Mouse (Mus musculus) MEL (cell line): Measurements from ENCODE around the gene Sema6c. TPM values are rescaled to one million over a fixed set of nuclear protein-coding genes. Genes with fewer than 3 reads are reported as not detected.

ENCODE experiments used
- DNase-seq: peaks from one replicate; pipeline ENCODE4 v3.0.0; 2011; ENCODE audit warnings: low read depth, low spot score
- H3K27ac ChIP-seq: 2 replicates; pipeline ENCODE4 v1.5.1; 2012; ENCODE audit warnings: low read depth, mild to moderate bottlenecking, control low read depth, low read length, moderate library complexity; ENCODE audit not compliant: control insufficient read depth
- H3K27me3 ChIP-seq, 2 experiments: fragments of 150-350 bp in 1 of 2; sonication (generic) in 1 of 2; 2 replicates each; pipeline ENCODE4 v1.6.1; 2012; ENCODE audit warnings: low read length in 2 of 2, mild to moderate bottlenecking in 2 of 2, improper control_type of control experiment in 1 of 2, moderate library complexity in 1 of 2; ENCODE audit not compliant: insufficient read depth in 2 of 2, control insufficient read depth in 1 of 2
- H3K36me3 ChIP-seq, 2 experiments: 2 replicates each; pipeline ENCODE4 v1.6.1; 2012 to 2014; ENCODE audit warnings: low read length in 2 of 2, improper control_type of control experiment in 1 of 2, inconsistent platforms in 1 of 2, mild to moderate bottlenecking in 1 of 2; ENCODE audit not compliant: insufficient read depth in 2 of 2, control insufficient read depth in 1 of 2
- H3K4me1 ChIP-seq, 2 experiments: fragments of 150-350 bp in 1 of 2; sonication (generic) in 1 of 2; 2 replicates each; pipeline ENCODE4 v1.6.1; 2012; ENCODE audit warnings: low read length in 2 of 2, improper control_type of control experiment in 1 of 2, mild to moderate bottlenecking in 1 of 2; ENCODE audit not compliant: insufficient read depth in 2 of 2, control insufficient read depth in 1 of 2
- H3K4me3 ChIP-seq, 2 experiments: fragments of 150-350 bp in 1 of 2; sonication (generic) in 1 of 2; 2 replicates each; pipeline ENCODE4 v1.5.1; 2012; ENCODE audit warnings: low read depth in 2 of 2, low read length in 2 of 2, mild to moderate bottlenecking in 2 of 2, moderate library complexity in 2 of 2, control low read depth in 1 of 2, improper control_type of control experiment in 1 of 2; ENCODE audit not compliant: control insufficient read depth in 1 of 2, insufficient read depth in 1 of 2
- H3K79me2 ChIP-seq: 2 replicates; pipeline ENCODE4 v1.6.1; 2012; ENCODE audit warnings: mild to moderate bottlenecking, low read length, moderate library complexity; ENCODE audit not compliant: control insufficient read depth, poor library complexity, insufficient read depth
- H3K9ac ChIP-seq: 2 replicates; pipeline ENCODE4 v1.6.1; 2012; ENCODE audit warnings: low read depth, mild to moderate bottlenecking, control low read depth, low read length, moderate library complexity; ENCODE audit not compliant: control insufficient read depth, poor library complexity, severe bottlenecking
- H3K9me3 ChIP-seq: fragments of 150-350 bp; sonication (generic); replicated peaks from 2 replicates; pipeline ENCODE4 v1.6.1; 2012; ENCODE audit warnings: mild to moderate bottlenecking, low read length, improper control_type of control experiment, moderate library complexity; ENCODE audit not compliant: insufficient read depth
- BHLHE40 ChIP-seq: IDR thresholded peaks from 2 replicates; pipeline ENCODE4 v1.6.1; 2012; ENCODE audit warnings: low read depth, mild to moderate bottlenecking, inconsistent platforms, low read length, improper control_type of control experiment, borderline replicate concordance
- CHD2 ChIP-seq: IDR thresholded peaks from 2 replicates; pipeline ENCODE4 v1.6.1; 2011; ENCODE audit warnings: low read length, improper control_type of control experiment
- CTCF ChIP-seq, 3 experiments: IDR thresholded peaks in 2 of 3; conservative IDR thresholded peaks in 1 of 3; 2 replicates each; pipeline ENCODE4 v1.5.1; 2011 to 2012; ENCODE audit warnings: low read length in 3 of 3, low read depth in 2 of 3, mild to moderate bottlenecking in 2 of 3, improper control_type of control experiment in 1 of 3, inconsistent platforms in 1 of 3, mixed read lengths in 1 of 3, moderate library complexity in 1 of 3; ENCODE audit not compliant: control insufficient read depth in 1 of 3, insufficient read depth in 1 of 3, poor library complexity in 1 of 3, severe bottlenecking in 1 of 3
- E2F4 ChIP-seq: IDR thresholded peaks from 2 replicates; pipeline ENCODE4 v1.6.1; 2011; ENCODE audit warnings: low read depth, low read length, improper control_type of control experiment, borderline replicate concordance
- ELF1 ChIP-seq: IDR thresholded peaks from 2 replicates; pipeline ENCODE4 v1.6.1; 2014; ENCODE audit warnings: low read depth, mild to moderate bottlenecking, inconsistent platforms, low read length, improper control_type of control experiment, moderate library complexity
- EP300 ChIP-seq, 2 experiments: IDR thresholded peaks; 2 replicates each; pipeline ENCODE4 v1.6.1; 2011; ENCODE audit warnings: improper control_type of control experiment in 2 of 2, low read length in 2 of 2, low read depth in 1 of 2, mild to moderate bottlenecking in 1 of 2
- ETS1 ChIP-seq: IDR thresholded peaks from 2 replicates; pipeline ENCODE4 v1.6.1; 2012; ENCODE audit warnings: low read depth, mild to moderate bottlenecking, inconsistent platforms, low read length, improper control_type of control experiment, moderate library complexity
- GATA1 ChIP-seq: IDR thresholded peaks from 2 replicates; pipeline ENCODE4 v1.6.1; 2011; ENCODE audit warnings: low read depth, low read length, improper control_type of control experiment
- HCFC1 ChIP-seq: IDR thresholded peaks from 2 replicates; pipeline ENCODE4 v1.6.1; 2012; ENCODE audit warnings: low read depth, mild to moderate bottlenecking, inconsistent platforms, low read length, improper control_type of control experiment, moderate library complexity
- JUND ChIP-seq: IDR thresholded peaks from 2 replicates; pipeline ENCODE4 v1.6.1; 2011; ENCODE audit warnings: low read depth, mild to moderate bottlenecking, improper control_type of control experiment, low read length
- MAX ChIP-seq: IDR thresholded peaks from 2 replicates; pipeline ENCODE4 v1.6.1; 2011; ENCODE audit warnings: low read length, improper control_type of control experiment
- MAZ ChIP-seq: IDR thresholded peaks from 2 replicates; pipeline ENCODE4 v1.6.1; 2012; ENCODE audit warnings: low read depth, mild to moderate bottlenecking, inconsistent platforms, low read length, improper control_type of control experiment
- MXI1 ChIP-seq: IDR thresholded peaks from 2 replicates; pipeline ENCODE4 v1.6.1; 2011; ENCODE audit warnings: mild to moderate bottlenecking, low read depth, low read length, improper control_type of control experiment
- MYB ChIP-seq: IDR thresholded peaks from 2 replicates; pipeline ENCODE4 v1.6.1; 2011; ENCODE audit warnings: mild to moderate bottlenecking, low read depth, low read length, improper control_type of control experiment
- NELFE ChIP-seq: IDR thresholded peaks from 2 replicates; pipeline ENCODE4 v1.6.1; 2011; ENCODE audit warnings: low read depth, low read length, improper control_type of control experiment
- NRF1 ChIP-seq: IDR thresholded peaks from 2 replicates; pipeline ENCODE4 v1.6.1; 2014; ENCODE audit warnings: low read depth, mild to moderate bottlenecking, inconsistent platforms, low read length, improper control_type of control experiment, moderate library complexity; ENCODE audit not compliant: poor library complexity, insufficient read depth, severe bottlenecking
- POLR2A ChIP-seq, 2 experiments: IDR thresholded peaks; 2 replicates each; pipeline ENCODE4 v1.6.1; 2011 to 2012; ENCODE audit warnings: low read length in 2 of 2, mild to moderate bottlenecking in 2 of 2, control low read depth in 1 of 2, improper control_type of control experiment in 1 of 2, low read depth in 1 of 2, moderate library complexity in 1 of 2; ENCODE audit not compliant: control insufficient read depth in 1 of 2, insufficient read depth in 1 of 2, poor library complexity in 1 of 2
- SIN3A ChIP-seq: IDR thresholded peaks from 2 replicates; pipeline ENCODE4 v1.6.1; 2012; ENCODE audit warnings: low read length, improper control_type of control experiment, inconsistent platforms
- SMC3 ChIP-seq: IDR thresholded peaks from 2 replicates; pipeline ENCODE4 v1.6.1; 2011; ENCODE audit warnings: low read depth, low read length, improper control_type of control experiment
- TBP ChIP-seq: IDR thresholded peaks from 2 replicates; pipeline ENCODE4 v1.8.0; 2011; ENCODE audit warnings: low read depth, low read length, improper control_type of control experiment
- TCF12 ChIP-seq: IDR thresholded peaks from 2 replicates; pipeline ENCODE4 v1.6.1; 2014; ENCODE audit warnings: low read depth, mild to moderate bottlenecking, inconsistent platforms, low read length, improper control_type of control experiment, moderate library complexity
- UBTF ChIP-seq: IDR thresholded peaks from 2 replicates; pipeline ENCODE4 v1.6.1; 2012; ENCODE audit warnings: low read depth, mild to moderate bottlenecking, inconsistent platforms, low read length, improper control_type of control experiment, moderate library complexity, borderline replicate concordance; ENCODE audit not compliant: insufficient read depth
- USF1 ChIP-seq: IDR thresholded peaks from 2 replicates; pipeline ENCODE4 v1.6.1; 2014; ENCODE audit warnings: low read depth, mild to moderate bottlenecking, inconsistent platforms, low read length, improper control_type of control experiment, moderate library complexity
- USF2 ChIP-seq, 2 experiments: IDR thresholded peaks; 2 replicates each; pipeline ENCODE4 v1.6.1; 2011 to 2012; ENCODE audit warnings: improper control_type of control experiment in 2 of 2, low read length in 2 of 2, borderline replicate concordance in 1 of 2, inconsistent platforms in 1 of 2, low read depth in 1 of 2, mild to moderate bottlenecking in 1 of 2; ENCODE audit not compliant: insufficient read depth in 1 of 2
- ZKSCAN1 ChIP-seq: IDR thresholded peaks from 2 replicates; pipeline ENCODE4 v1.6.1; 2012; ENCODE audit warnings: low read depth, mild to moderate bottlenecking, inconsistent platforms, low read length, improper control_type of control experiment, moderate library complexity
- ZMIZ1 ChIP-seq: IDR thresholded peaks from 2 replicates; pipeline ENCODE4 v1.6.1; 2012; ENCODE audit warnings: low read depth, mild to moderate bottlenecking, inconsistent platforms, low read length, improper control_type of control experiment, moderate library complexity
- ZNF384 ChIP-seq: IDR thresholded peaks from 2 replicates; pipeline ENCODE4 v1.6.1; 2012; ENCODE audit warnings: low read depth, mild to moderate bottlenecking, inconsistent platforms, low read length, improper control_type of control experiment
- polyA plus RNA-seq, 2 experiments: library from polyadenylated mRNA; stranded (reverse) in 1 of 2; unstranded in 1 of 2; fragments of >175 nt in 1 of 2; fragments of >200 nt in 1 of 2; gene quantifications; 2 replicates each; pipeline versions ENCODE4 v1.2.1 to v1.2.4; 2012; ENCODE audit warnings: low replicate concordance in 2 of 2, low read depth in 1 of 2; ENCODE audit not compliant: insufficient read length in 2 of 2, insufficient read depth in 1 of 2, missing spikeins in 1 of 2
- total RNA-seq: library from RNA; depleted of rRNA; stranded (reverse); fragments of 300-350 nt; gene quantifications from 2 replicates; pipeline ENCODE4 v1.2.3, GENCODE M21; 2012; rRNA removed

Gene Sema6c
- total RNA-seq (0.35 and 0.69 TPM in 2 replicates), polyA plus RNA-seq (1 to 10 TPM in 1 of 2 experiments, not detected in 1; 3.2 TPM)

DNA sequence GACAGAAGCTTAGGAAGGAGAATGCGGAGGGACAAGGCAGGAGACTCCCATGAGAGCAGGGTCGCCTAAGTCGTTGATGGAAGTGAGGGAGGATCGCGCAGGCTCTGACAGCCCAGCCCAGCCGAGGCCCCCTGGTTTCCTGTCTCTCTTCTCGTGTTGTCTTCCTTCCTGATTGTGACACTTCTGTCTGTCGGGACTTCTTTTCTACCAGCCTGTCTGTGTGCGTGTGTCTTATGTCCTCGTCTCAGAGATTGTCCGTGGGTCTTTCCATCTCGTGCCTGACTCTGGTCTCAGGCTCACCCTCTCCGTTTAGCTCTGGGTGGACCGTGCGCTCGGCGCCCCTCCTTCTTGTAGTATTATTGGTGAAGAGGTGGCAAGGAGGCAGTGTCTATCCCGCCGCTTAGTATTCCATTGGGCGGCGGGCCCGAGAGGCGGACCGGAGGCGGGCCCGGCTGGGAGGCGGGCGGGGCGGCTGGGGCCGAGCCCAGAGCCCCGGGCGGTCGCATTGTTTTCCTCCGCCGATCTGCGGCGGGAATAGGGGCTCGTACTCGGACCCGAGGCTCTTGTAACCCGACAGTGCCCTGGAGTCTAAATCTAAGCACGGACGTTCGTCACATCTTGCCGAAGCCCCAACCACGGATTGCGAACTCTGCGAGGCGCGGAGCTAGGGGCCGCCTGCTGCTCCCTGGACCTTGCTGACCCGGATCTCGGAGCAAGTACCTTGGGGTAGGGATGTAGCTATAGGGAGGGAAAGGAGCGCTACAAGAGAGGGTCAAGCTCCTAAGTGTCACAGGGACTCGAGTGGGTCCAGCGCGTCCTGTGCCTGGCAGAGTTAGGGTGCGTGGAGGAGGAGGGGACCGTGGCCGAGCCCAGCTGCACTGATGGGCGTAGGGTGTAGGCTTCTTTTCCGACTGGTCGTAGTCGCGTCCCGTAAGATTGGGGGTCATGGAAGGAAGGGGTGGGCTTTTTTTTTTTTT, at the start of gene Sema6c:
TSS of gene Sema6c (plus strand) at position 471 of the 977 bp plus-strand sequence.
- no peak within 1 kb of the TSS for H3K27ac ChIP-seq
- peak; percentile 99 for DNase-seq
- no peak for TF ChIP-seq JUND
- TF ChIP-seq MAZ = peak; percentile 68
- 0 out of 2 replicates have a peak, but pooled peaks have one; percentile 1 for TF ChIP-seq GATA1
- peak in 1 of 2 experiments; percentile 76; a peak in 2 of 4 replicates for TF ChIP-seq POLR2A (IDR thresholded peaks at IDR 0.05; ENCODE audit: control insufficient read depth in 1 of 2, insufficient read depth in 1 of 2, low read depth in 1 of 2, low read length in 2 of 2, poor library complexity in 1 of 2)
- peak in 1 of 2 experiments; percentile 13; a peak in 1 of 4 replicates for TF ChIP-seq EP300 (IDR thresholded peaks at IDR 0.05; ENCODE audit: low read depth in 1 of 2, low read length in 2 of 2)
- 0 out of 6 replicates have a peak, but pooled peaks of 1 of the 3 experiments have one; percentile 0 for TF ChIP-seq CTCF (IDR thresholded peaks at IDR 0.05 in 2 of 3, conservative IDR thresholded peaks at IDR 0.05 in 1 of 3; ENCODE audit: control insufficient read depth in 1 of 3, insufficient read depth in 1 of 3, low read depth in 2 of 3, low read length in 3 of 3, poor library complexity in 1 of 3, severe bottlenecking in 1 of 3)
- peak; percentile 72 for TF ChIP-seq HCFC1
- no peak for TF ChIP-seq USF1
- TF ChIP-seq ETS1 = peak; percentile 52; the same call in 1 of the 2 replicates
- TF ChIP-seq MYB = no peak
- peak; percentile 92 for TF ChIP-seq SIN3A
- TF ChIP-seq SMC3 = 0 out of 2 replicates have a peak, but pooled peaks have one; percentile 11
- peak; percentile 55 for TF ChIP-seq NELFE
- TF ChIP-seq USF2 (IDR thresholded peaks at IDR 0.05; ENCODE audit: borderline replicate concordance in 1 of 2, insufficient read depth in 1 of 2, low read depth in 1 of 2, low read length in 2 of 2) = no peak
- peak; percentile 43; the same call in 1 of the 2 replicates for TF ChIP-seq ZNF384
- TF ChIP-seq E2F4 = no peak; the same call in 1 of the 2 replicates
- TF ChIP-seq CHD2 = no peak
- TF ChIP-seq UBTF = peak; percentile 60; the same call in 1 of the 2 replicates
- peak; percentile 39; the same call in 1 of the 2 replicates for TF ChIP-seq ELF1
- TF ChIP-seq TBP = peak; percentile 30; the same call in 1 of the 2 replicates
- peak; percentile 57; the same call in 1 of the 2 replicates for TF ChIP-seq BHLHE40
- TF ChIP-seq NRF1 = 0 out of 2 replicates have a peak, but pooled peaks have one; percentile 45
- peak; percentile 89 for TF ChIP-seq MXI1
- TF ChIP-seq ZKSCAN1 = no peak
- TF ChIP-seq MAX = peak; percentile 68
- TF ChIP-seq TCF12 = peak; percentile 50
- peak; percentile 14; the same call in 1 of the 2 replicates for TF ChIP-seq ZMIZ1
- peaks cover 6 to 24% of the 10 kb centered on the region in 2 experiments for H3K4me1 ChIP-seq
- H3K27me3 ChIP-seq = no peaks in the 10 kb centered on the region; a peak in 1 of 4 replicates
- peak within 1 kb of the TSS; percentile 68 for H3K9ac ChIP-seq
- no peaks in the 10 kb centered on the region for H3K79me2 ChIP-seq
- no peaks in the 10 kb centered on the region for H3K9me3 ChIP-seq
- H3K4me3 ChIP-seq = peak within 1 kb of the TSS; percentile 70 to 96
- H3K36me3 ChIP-seq = peaks cover 0 to 12% of the 10 kb centered on the region in 2 experiments; a peak in 2 of 4 replicates
